18 mouse cellular contexts compared by ENCODE assay signal in the genomic region with DNA sequence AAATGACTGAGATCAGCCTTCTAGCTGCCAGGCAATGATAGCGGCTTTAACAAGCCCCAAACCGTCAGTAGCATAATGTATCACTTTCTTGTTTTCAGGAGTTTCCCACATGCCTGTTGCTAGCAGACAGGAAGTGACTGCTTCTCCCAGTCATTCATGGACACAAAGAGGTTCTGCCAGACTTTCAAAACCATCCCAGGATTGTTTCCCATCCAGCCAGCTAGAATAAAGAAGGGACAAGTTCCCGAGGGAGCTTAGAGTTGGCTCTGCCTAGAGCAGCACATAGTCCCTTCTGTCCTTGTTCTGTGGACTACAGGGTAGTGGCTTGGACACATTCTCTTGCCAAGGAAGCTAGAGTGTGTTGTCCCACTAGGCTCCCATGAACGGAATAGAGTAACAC.
A peak's percentile ranks its signal among the peaks of the same experiment; 100 is the strongest.
DNase-seq lines count a peak whose midpoint lies in the region; ATAC-seq and TF ChIP-seq lines count a peak whose summit lies in the region.
"Had no signal": no experiment of that assay in that cellular context is flagged by ENCODE, and none has a peak within 500 bp of the region (broad histone marks: within the 10 kb centered on the region; RNA-seq: fewer than 3 reads in every experiment).

No protein-coding gene starts in this region.

- no peaks in the 10 kb centered on the region for H3K4me1 ChIP-seq in forebrain, postnatal 0 days (ENCODE audit: insufficient read depth)
- peaks cover 31% of the 10 kb centered on the region for H3K4me1 ChIP-seq in forebrain, embryonic 12.5 days
- no peaks in the 10 kb centered on the region for H3K4me1 ChIP-seq in hindbrain, postnatal 0 days (ENCODE audit: insufficient read depth, low read length)
- peaks cover 33% of the 10 kb centered on the region for H3K4me1 ChIP-seq in hindbrain, embryonic 10.5 days (replicated peaks)
- H3K4me1 ChIP-seq: embryonic facial prominence, embryonic 15.5 days; heart, embryonic 15.5 days; liver, embryonic 13.5 days had no signal

- H3K4me2 ChIP-seq in forebrain, postnatal 0 days (ENCODE audit: low read depth) = no peak overlapping the region
- no peak overlapping the region for H3K4me2 ChIP-seq in forebrain, embryonic 12.5 days
- H3K4me2 ChIP-seq in hindbrain, postnatal 0 days (ENCODE audit: low read depth, low read length) = no peak overlapping the region
- H3K4me2 ChIP-seq: embryonic facial prominence, embryonic 15.5 days; heart, embryonic 15.5 days; liver, embryonic 13.5 days; neural tube, embryonic 13.5 days had no signal

- H3K9ac ChIP-seq in forebrain, postnatal 0 days = no peak overlapping the region
- no peak overlapping the region for H3K9ac ChIP-seq in forebrain, embryonic 12.5 days
- no peak overlapping the region for H3K9ac ChIP-seq in hindbrain, postnatal 0 days (replicated peaks; ENCODE audit: low read length)
- H3K9ac ChIP-seq: embryonic facial prominence, embryonic 15.5 days; heart, embryonic 15.5 days; liver, embryonic 13.5 days; neural tube, embryonic 13.5 days had no signal

- H3K27me3 ChIP-seq in forebrain, postnatal 0 days (ENCODE audit: insufficient read depth, low read length) = no peaks in the 10 kb centered on the region
- no peaks in the 10 kb centered on the region for H3K27me3 ChIP-seq in forebrain, embryonic 12.5 days
- no peaks in the 10 kb centered on the region for H3K27me3 ChIP-seq in hindbrain, postnatal 0 days (ENCODE audit: insufficient read depth, low read length)
- no peaks in the 10 kb centered on the region for H3K27me3 ChIP-seq in hindbrain, embryonic 10.5 days (ENCODE audit: insufficient read depth, poor library complexity, severe bottlenecking)
- H3K27me3 ChIP-seq: embryonic facial prominence, embryonic 15.5 days; heart, embryonic 15.5 days; liver, embryonic 13.5 days; neural tube, embryonic 13.5 days had no signal

- peak; percentile 39 for DNase-seq in forebrain, postnatal 0 days
- peak; percentile 70 for DNase-seq in hindbrain, postnatal 0 days (ENCODE audit: low spot score)
- DNase-seq in hindbrain, embryonic 10.5 days (ENCODE audit: low spot score) = no peak
- DNase-seq in 3T3-L1 (ENCODE audit: low read depth, low spot score) = peak; percentile 21
- DNase-seq in brain, adult 2 months (ENCODE audit: low read depth, low spot score) = peak; percentile 27
- no peak for DNase-seq in adrenal gland, adult 18-20 months (ENCODE audit: low spot score in 2 of 2)
- DNase-seq: cerebellum, postnatal 36 days; gastrocnemius, postnatal 36 days; kidney, adult 8-10 months; kidney, postnatal 36 days; liver, embryonic 13.5 days; spleen, adult 18-20 months; thymus, adult 18-20 months had no signal

- H3K27ac ChIP-seq in forebrain, postnatal 0 days (ENCODE audit: low read depth, low read length) = no peak overlapping the region
- no peak overlapping the region for H3K27ac ChIP-seq in forebrain, embryonic 12.5 days
- H3K27ac ChIP-seq in hindbrain, postnatal 0 days = peak overlapping the region; percentile 33; the same call in 1 of the 2 replicates
- H3K27ac ChIP-seq in hindbrain, embryonic 10.5 days = no peak overlapping the region
- H3K27ac ChIP-seq: embryonic facial prominence, embryonic 15.5 days; heart, embryonic 15.5 days; liver, embryonic 13.5 days; neural tube, embryonic 13.5 days had no signal

- WGBS in forebrain, postnatal 0 days = 28% methylated on average over 4 of the region's 4 CpGs
- 51% methylated on average over 4 of the region's 4 CpGs for WGBS in forebrain, embryonic 12.5 days
- 33% methylated on average over 4 of the region's 4 CpGs for WGBS in hindbrain, postnatal 0 days
- WGBS in hindbrain, embryonic 10.5 days = 61% methylated on average over 4 of the region's 4 CpGs

- no peak for TF ChIP-seq CTCF in forebrain, postnatal 0 days (IDR thresholded peaks at IDR 0.05; ENCODE audit: low read depth)
- no peak for TF ChIP-seq CTCF in hindbrain, postnatal 0 days (IDR thresholded peaks at IDR 0.05; ENCODE audit: low read depth)

- no peaks in the 10 kb centered on the region for H3K9me3 ChIP-seq in forebrain, postnatal 0 days (ENCODE audit: low read length)
- no peaks in the 10 kb centered on the region for H3K9me3 ChIP-seq in forebrain, embryonic 12.5 days
- no peaks in the 10 kb centered on the region for H3K9me3 ChIP-seq in hindbrain, postnatal 0 days (ENCODE audit: low read length)
- no peaks in the 10 kb centered on the region for H3K9me3 ChIP-seq in hindbrain, embryonic 10.5 days
- H3K9me3 ChIP-seq: embryonic facial prominence, embryonic 15.5 days; heart, embryonic 15.5 days; liver, embryonic 13.5 days; neural tube, embryonic 13.5 days had no signal

- no peak overlapping the region for H3K4me3 ChIP-seq in forebrain, postnatal 0 days (ENCODE audit: low read depth, low read length)
- H3K4me3 ChIP-seq in forebrain, embryonic 12.5 days (replicated peaks) = no peak overlapping the region
- no peak overlapping the region for H3K4me3 ChIP-seq in hindbrain, postnatal 0 days (ENCODE audit: low read length)
- H3K4me3 ChIP-seq in hindbrain, embryonic 10.5 days = no peak overlapping the region
- H3K4me3 ChIP-seq: embryonic facial prominence, embryonic 15.5 days; heart, embryonic 15.5 days; liver, embryonic 13.5 days; neural tube, embryonic 13.5 days had no signal

- peak; percentile 67 for ATAC-seq in forebrain, postnatal 0 days
- ATAC-seq in forebrain, embryonic 12.5 days (ENCODE audit: low FRiP score) = no peak
- ATAC-seq in hindbrain, postnatal 0 days = peak; percentile 92
- ATAC-seq: lung, postnatal 0 days had no signal

- H3K36me3 ChIP-seq in forebrain, postnatal 0 days (ENCODE audit: insufficient read depth) = no peaks in the 10 kb centered on the region
- no peaks in the 10 kb centered on the region for H3K36me3 ChIP-seq in forebrain, embryonic 12.5 days (replicated peaks)
- H3K36me3 ChIP-seq in hindbrain, postnatal 0 days (ENCODE audit: insufficient read depth, low read length) = no peaks in the 10 kb centered on the region
- H3K36me3 ChIP-seq in hindbrain, embryonic 10.5 days = no peaks in the 10 kb centered on the region
- H3K36me3 ChIP-seq: embryonic facial prominence, embryonic 15.5 days; heart, embryonic 15.5 days; liver, embryonic 13.5 days; neural tube, embryonic 13.5 days had no signal

Comparison
In these comparisons a context has a peak if more than half of its experiments do, and no peak if none do; other contexts are left out.
1. DNase-seq: peak in forebrain, postnatal 0 days (single experiment), hindbrain, postnatal 0 days (single experiment), 3T3-L1 (single experiment) and brain, adult 2 months (single experiment); none in hindbrain, embryonic 10.5 days (single experiment) and adrenal gland, adult 18-20 months (0 of 2).